Mouse (Mus musculus): ENCODE results near the gene Fahd1.

DNA sequence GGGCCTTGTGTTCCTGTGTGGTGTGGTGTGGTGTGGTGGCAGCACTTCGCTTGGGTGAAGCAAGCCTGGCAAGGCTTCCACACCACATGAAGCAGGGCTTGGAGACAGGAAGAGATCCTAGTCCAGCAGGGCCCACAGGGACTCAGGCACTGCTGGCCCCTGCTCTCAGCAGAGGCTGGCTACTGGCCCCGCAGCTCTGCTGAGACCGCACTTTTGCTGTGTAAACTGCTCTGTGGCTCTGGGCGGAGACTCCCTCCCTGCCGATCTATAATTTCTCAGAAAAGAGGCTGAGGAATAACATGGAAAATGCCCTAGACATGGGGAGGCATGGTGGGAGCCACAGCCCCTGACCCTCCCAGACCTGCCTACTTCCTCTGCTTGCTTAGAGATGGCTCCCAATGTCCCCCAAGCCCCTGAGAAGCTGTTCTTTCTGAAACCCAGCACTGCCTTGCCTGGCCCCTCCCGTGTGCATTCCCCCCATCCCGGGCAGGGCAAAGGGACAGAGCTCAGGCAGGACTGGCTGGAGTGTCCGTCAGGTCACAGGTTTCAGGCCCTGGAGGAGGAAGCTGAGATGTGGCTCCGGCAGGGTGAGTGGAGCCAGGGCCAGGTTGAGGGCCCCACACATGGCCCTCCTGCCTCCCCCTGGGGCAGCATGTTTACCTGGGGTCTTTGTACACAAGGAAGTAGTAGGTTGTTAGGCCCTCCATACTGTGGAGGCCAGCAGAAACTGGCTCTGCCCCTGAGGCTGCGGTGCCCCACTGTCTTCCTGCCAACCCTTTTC lies 27.4 kb upstream of the Fahd1 start:
- TF ChIP-seq CTCF (IDR thresholded peaks at IDR 0.05; ENCODE audit: insufficient read depth, low read length) = no peak
- no peak for TF ChIP-seq POLR2A (IDR thresholded peaks at IDR 0.05; ENCODE audit: borderline replicate concordance, extremely low read depth, low read depth, low read length)

All from lung, adult 2 months (tissue).